Mouse (Mus musculus): ENCODE data around the gene Fancl. TPM values are rescaled to one million over a fixed set of nuclear protein-coding genes. Genes with fewer than 3 reads are reported as not detected.

Gene Fancl
- total RNA-seq, 2 experiments from 2014 or later: 8.1 to 9.2 TPM

GRCm38 (mm10) chr11:26441121-26441520, 55.2 kb downstream of the Fancl start:
- no peak for DNase-seq (ENCODE audit: low spot score in 2 of 2)
- TF ChIP-seq CTCF (conservative IDR thresholded peaks at IDR 0.05): no peak
- Histone ChIP-seq H3K27ac (no peak overlapping the region), H3K4me3 (no peak overlapping the region)

DNA sequence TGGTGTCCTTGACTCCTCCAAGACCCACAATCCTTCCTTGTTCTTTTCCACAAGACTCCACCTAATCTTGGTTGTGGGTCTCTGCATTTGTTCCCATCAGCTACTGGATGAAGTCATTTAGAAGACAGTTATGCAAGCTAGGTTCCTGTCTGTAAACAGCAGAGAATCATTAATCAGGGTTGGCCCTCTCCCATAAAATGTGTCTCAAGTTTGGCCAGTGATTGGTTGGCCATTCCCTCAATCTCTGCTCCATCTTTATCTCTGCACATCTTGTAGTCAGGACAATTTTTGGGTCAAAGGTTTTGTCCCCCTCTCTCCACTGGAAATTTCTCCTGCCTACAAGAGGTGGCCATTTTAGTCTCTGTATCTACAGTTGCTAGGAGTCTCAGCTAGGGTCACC, 58.4 kb downstream of the Fancl start:
- Histone ChIP-seq H3K4me3 (no peak overlapping the region), H3K27ac (no peak overlapping the region)
- no peak for TF ChIP-seq CTCF (conservative IDR thresholded peaks at IDR 0.05)
- DNase-seq (ENCODE audit: low spot score in 2 of 2): no peak

DNA sequence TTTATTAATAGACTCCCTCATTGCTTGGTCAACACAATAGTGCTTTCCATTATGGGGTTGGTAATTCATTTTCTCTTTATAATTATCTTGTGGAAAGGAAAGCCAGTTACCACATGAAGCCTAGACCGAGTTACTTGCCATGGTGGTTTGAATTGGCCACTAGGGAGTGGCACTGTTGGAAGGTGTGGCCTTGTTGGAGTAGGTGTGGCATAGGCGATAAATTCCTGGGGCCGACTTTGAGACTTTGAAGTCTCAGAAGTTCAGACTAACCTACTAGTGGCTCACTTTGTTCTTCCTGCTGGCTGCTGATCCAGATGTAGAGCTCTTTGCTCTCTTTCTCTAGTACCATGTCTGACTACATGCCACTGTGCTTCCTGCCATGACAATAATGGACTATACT, 63.9 kb downstream of the Fancl start:
- H3K4me3 ChIP-seq: no peak overlapping the region
- no peak overlapping the region for H3K27ac ChIP-seq
- no peak for TF ChIP-seq CTCF (conservative IDR thresholded peaks at IDR 0.05)
- no peak for DNase-seq (ENCODE audit: low spot score in 2 of 2)

DNA sequence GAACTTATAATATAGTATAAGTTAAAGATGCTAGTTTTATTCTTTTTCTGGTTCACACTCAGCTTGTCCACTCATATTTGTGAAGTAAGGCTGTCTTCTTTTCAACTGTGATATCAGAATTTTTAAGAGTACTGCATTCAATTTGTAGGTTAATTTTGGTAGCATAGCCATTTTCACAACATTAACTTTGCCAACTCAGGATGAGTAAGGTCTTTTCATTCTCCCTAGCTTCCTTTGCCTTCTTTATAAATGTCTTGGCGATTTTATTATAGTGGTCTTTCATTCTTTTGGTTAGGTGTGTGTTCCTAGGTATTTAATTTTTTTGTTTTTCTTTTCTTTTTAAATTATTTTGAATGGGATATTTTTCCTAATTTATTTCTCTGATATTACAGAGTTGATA, 64.7 kb downstream of the Fancl start:
- no peak for TF ChIP-seq CTCF (conservative IDR thresholded peaks at IDR 0.05)
- DNase-seq (ENCODE audit: low spot score in 2 of 2): no peak
- Histone ChIP-seq H3K27ac (no peak overlapping the region), H3K4me3 (no peak overlapping the region)

- no peak for DNase-seq (ENCODE audit: low spot score in 2 of 2)
- no peak overlapping the region for H3K4me3 ChIP-seq
- TF ChIP-seq CTCF (conservative IDR thresholded peaks at IDR 0.05): no peak
These were observed 65.3 kb downstream of the Fancl start for GRCm38 (mm10) chr11:26451228-26451627.

GRCm38 (mm10) chr11:26452693-26453092, 66.8 kb downstream of the Fancl start:
- H3K27ac ChIP-seq: no peak overlapping the region
- no peak overlapping the region for H3K4me3 ChIP-seq
- no peak for TF ChIP-seq CTCF (conservative IDR thresholded peaks at IDR 0.05)

More at GRCm38 (mm10) chr11:26451228-26451627, 65.3 kb downstream of the Fancl start:
- no peak overlapping the region for H3K27ac ChIP-seq

DNA sequence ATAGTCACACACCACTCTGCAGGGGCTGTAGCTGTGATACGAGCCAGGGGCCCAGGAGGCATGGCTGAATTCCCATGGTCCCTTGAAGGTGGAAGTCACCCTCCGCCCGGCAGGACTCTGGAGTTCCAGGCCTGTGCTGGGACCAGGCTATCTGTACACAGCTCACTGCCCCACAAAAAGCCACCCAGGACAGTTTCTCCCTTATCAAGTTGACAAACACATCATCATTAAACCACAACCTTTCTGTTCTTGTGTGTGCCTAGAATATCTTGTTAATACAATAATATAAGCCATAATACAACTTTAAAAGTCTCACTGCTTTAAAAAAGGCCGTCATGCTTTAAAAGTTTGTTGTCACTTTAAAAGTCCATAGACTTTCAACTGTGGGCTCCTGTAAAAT, 68.1 kb downstream of the Fancl start:
- TF ChIP-seq CTCF (conservative IDR thresholded peaks at IDR 0.05): no peak
- no peak overlapping the region for H3K4me3 ChIP-seq
- no peak for DNase-seq (ENCODE audit: low spot score in 2 of 2)
- no peak overlapping the region for H3K27ac ChIP-seq

More at GRCm38 (mm10) chr11:26452693-26453092, 66.8 kb downstream of the Fancl start:
- no peak for DNase-seq (ENCODE audit: low spot score in 2 of 2)

DNA sequence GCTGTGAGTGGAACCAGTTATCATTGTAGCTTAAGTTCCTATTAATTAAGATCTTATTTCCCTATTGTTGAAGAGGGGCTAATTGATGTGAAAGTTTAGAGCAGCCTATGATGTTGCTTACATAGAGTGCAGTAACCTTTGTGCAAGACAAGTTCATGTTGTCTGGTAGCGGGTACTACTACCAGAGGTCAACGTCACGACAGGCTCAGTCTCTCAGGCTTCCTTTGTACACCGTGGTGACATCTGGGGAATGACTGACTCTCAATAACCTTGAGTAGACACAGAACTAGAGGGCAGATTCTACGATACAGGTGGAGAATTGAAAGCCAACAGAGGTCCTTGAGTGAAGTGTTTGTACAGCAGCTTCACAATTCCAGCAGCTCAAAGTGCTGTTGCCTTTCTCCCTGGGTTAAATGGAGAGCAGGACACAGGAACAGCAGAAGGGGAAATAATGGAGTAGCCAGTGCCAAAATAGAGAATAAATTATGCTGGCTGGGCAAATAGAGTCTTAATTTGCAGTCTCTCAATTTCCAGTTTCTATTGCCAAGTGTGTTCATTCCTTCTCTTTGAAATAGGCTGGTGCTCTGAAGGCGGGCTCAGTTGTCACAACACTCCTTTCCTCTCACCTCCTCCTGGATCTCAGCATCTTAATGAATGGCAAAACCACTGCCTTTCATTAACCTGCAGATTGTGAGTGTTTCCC, 91.3 kb downstream of the Fancl start:
- no peak for DNase-seq (ENCODE audit: low spot score in 2 of 2)
- no peak for TF ChIP-seq CTCF (conservative IDR thresholded peaks at IDR 0.05)
- Histone ChIP-seq H3K4me3 (no peak overlapping the region), H3K27ac (no peak overlapping the region)

- Histone ChIP-seq H3K4me3 (no peak overlapping the region), H3K27ac (no peak overlapping the region)
- TF ChIP-seq CTCF (conservative IDR thresholded peaks at IDR 0.05): no peak
- DNase-seq (ENCODE audit: low spot score in 2 of 2): peak in 1 of 2 experiments; percentile 37
These were observed 95.8 kb downstream of the Fancl start for GRCm38 (mm10) chr11:26481691-26482242.

DNA sequence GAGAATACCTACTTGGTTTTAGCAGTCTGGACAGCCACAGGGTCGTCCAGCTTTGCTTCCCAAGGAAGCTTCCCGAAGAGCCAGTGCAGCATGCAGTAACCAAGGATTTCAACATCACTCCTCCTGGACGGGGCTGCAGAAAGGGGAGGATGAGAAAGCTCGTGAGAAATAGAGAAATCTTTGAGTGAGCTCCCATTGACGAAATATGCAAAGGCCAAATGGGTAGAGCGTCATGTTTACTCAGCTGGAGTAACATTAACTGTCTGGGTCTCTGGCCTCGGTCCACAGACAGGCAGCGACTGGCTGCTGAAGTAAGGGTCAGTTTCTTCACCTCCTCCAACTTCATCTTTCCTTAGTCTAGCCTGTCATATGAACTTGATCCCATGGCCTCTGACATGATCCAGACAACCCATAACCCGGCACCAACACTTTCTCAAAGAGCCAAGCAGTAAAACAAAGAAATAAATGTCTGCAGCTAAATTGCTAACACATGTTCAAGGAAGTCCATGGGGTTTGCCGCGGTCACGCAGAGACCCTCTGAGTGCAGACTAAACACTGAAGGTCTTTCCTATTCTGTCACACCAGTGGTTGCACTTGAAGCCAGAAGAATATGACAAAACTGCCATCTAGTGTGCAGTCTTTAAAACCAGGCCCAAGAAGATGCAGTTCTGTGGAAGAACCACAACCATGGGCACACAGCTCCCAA, 104.0 kb downstream of the Fancl start:
- H3K4me3 ChIP-seq: no peak overlapping the region
- peak; percentile 77 for TF ChIP-seq CTCF (conservative IDR thresholded peaks at IDR 0.05)
- DNase-seq (ENCODE audit: low spot score in 2 of 2): peak; percentile 30 to 41
- H3K27ac ChIP-seq: no peak overlapping the region

DNA sequence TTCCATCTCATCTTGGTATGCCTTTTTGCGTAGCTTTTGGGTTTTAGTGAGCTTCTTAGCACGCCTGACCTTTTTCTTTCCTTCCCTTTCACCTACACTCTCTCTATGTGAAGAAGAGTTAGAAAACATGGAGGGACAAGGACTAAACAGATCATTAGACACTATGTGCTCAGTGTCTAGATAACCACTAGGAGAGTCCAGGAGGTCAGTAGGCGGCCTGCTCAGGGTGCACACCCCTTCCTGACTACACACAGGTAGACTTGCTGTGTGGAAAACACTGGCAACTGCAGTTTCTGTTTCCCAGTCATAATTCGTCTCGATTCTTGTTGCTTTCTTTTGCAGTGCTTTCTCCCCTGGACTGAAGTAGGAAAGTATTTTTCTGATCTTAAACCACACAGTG, 110.0 kb downstream of the Fancl start:
- no peak for TF ChIP-seq CTCF (conservative IDR thresholded peaks at IDR 0.05)
- no peak overlapping the region for H3K27ac ChIP-seq
- no peak for DNase-seq (ENCODE audit: low spot score in 2 of 2)
- no peak overlapping the region for H3K4me3 ChIP-seq

DNA sequence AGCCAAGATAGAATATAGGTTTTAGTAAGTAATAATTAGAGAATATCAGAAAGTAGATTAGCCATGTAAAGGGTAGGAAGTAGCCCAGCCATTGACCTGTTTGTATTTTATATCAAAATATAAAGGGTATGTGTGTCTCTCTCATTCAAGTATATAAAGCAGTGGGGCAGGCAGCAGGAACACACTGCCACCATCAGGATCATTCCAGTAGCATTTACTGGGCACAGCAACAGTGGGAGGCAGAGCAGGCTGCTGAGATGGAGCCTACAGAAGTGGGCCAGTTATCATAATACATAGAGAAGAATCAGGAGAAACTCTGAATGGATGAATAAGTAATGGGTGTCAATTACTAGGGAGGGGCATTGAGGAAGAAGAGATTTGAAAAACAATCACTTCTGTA, 127.7 kb downstream of the Fancl start:
- no peak overlapping the region for H3K4me3 ChIP-seq
- DNase-seq (ENCODE audit: low spot score in 2 of 2): no peak
- peak; percentile 54 for TF ChIP-seq CTCF (conservative IDR thresholded peaks at IDR 0.05)
- H3K27ac ChIP-seq: no peak overlapping the region

DNA sequence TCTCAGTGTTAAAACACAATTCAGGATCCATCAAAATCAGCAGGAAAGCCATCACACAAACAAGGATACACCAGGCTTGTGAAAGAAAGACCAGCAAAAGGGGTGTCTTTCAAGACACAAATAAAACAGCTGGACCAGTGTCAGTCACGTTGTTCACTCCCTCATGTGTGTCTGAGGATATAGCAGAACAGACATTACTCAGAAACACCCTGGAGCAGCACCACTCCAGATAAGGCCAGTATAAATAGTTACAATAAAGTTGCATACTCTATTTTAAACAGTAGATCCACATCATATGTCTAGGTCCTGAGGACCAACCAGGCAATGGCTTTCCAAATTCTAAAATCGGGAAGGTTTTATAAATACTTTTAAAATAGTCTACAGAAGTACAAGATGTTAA, 130.2 kb downstream of the Fancl start:
- no peak overlapping the region for H3K4me3 ChIP-seq
- no peak for DNase-seq (ENCODE audit: low spot score in 2 of 2)

More for the DNA sequence above, 130.2 kb downstream of the Fancl start:
- no peak overlapping the region for H3K27ac ChIP-seq
- TF ChIP-seq CTCF (conservative IDR thresholded peaks at IDR 0.05): no peak

Data from layer of hippocampus, adult 2 months (tissue).